Mouse (Mus musculus): ENCODE data around the gene Fbxo34. TPM values are rescaled to one million over a fixed set of nuclear protein-coding genes. Genes with fewer than 3 reads are reported as not detected.
A peak's percentile ranks its signal among the peaks of the same experiment; 100 is the strongest.

Gene Fbxo34
- polyA plus RNA-seq, 1 experiment = 30.8 TPM

GRCm38 (mm10) chr14:47574721-47575120, 124.5 kb downstream of the Fbxo34 start:
- H3K27ac ChIP-seq (ENCODE audit: insufficient read depth, low read length) = no peak overlapping the region
- peaks cover 5% of the 10 kb centered on the region for H3K4me1 ChIP-seq (ENCODE audit: control insufficient read depth, insufficient read depth, low read length)
- WGBS = 66% methylated on average over 11 of the region's 11 CpGs
- TF ChIP-seq CTCF (IDR thresholded peaks at IDR 0.05; ENCODE audit: borderline replicate concordance, insufficient read depth, low read depth, low read length) (no peak), POLR2A (IDR thresholded peaks at IDR 0.05; ENCODE audit: borderline replicate concordance, insufficient read depth, low read length) (no peak)
- H3K27me3 ChIP-seq (ENCODE audit: control insufficient read depth, insufficient read depth, low read length) = no peaks in the 10 kb centered on the region
- H3K4me3 ChIP-seq (replicated peaks; ENCODE audit: insufficient read depth, low read depth, low read length) = no peak overlapping the region
- DNase-seq = no peak

- WGBS = 68% methylated on average over 4 of the region's 4 CpGs
- DNase-seq = no peak
Measured at GRCm38 (mm10) chr14:47576687-47577086, 126.5 kb downstream of the Fbxo34 start.

GRCm38 (mm10) chr14:47578086-47578485, 127.9 kb downstream of the Fbxo34 start:
- Histone ChIP-seq H3K27ac (ENCODE audit: insufficient read depth, low read length) (no peak overlapping the region), H3K4me3 (replicated peaks; ENCODE audit: insufficient read depth, low read depth, low read length) (no peak overlapping the region), H3K27me3 (ENCODE audit: control insufficient read depth, insufficient read depth, low read length) (no peaks in the 10 kb centered on the region), H3K4me1 (ENCODE audit: control insufficient read depth, insufficient read depth, low read length) (peaks cover 5% of the 10 kb centered on the region)
- peak; percentile 60 to 63 for DNase-seq
- WGBS = 6% methylated on average over 2 of the region's 2 CpGs
- no peak for TF ChIP-seq POLR2A (IDR thresholded peaks at IDR 0.05; ENCODE audit: borderline replicate concordance, insufficient read depth, low read length)
- no peak for TF ChIP-seq CTCF (IDR thresholded peaks at IDR 0.05; ENCODE audit: borderline replicate concordance, insufficient read depth, low read depth, low read length)

More at GRCm38 (mm10) chr14:47576687-47577086, 126.5 kb downstream of the Fbxo34 start:
- H3K4me3 ChIP-seq (replicated peaks; ENCODE audit: insufficient read depth, low read depth, low read length) = no peak overlapping the region
- peaks cover 5% of the 10 kb centered on the region for H3K4me1 ChIP-seq (ENCODE audit: control insufficient read depth, insufficient read depth, low read length)
- H3K27ac ChIP-seq (ENCODE audit: insufficient read depth, low read length) = no peak overlapping the region
- H3K27me3 ChIP-seq (ENCODE audit: control insufficient read depth, insufficient read depth, low read length) = no peaks in the 10 kb centered on the region
- TF ChIP-seq POLR2A (IDR thresholded peaks at IDR 0.05; ENCODE audit: borderline replicate concordance, insufficient read depth, low read length) (no peak), CTCF (IDR thresholded peaks at IDR 0.05; ENCODE audit: borderline replicate concordance, insufficient read depth, low read depth, low read length) (no peak)

- 25% methylated on average over 1 of the region's 1 CpGs for WGBS
- TF ChIP-seq POLR2A (IDR thresholded peaks at IDR 0.05; ENCODE audit: borderline replicate concordance, insufficient read depth, low read length) = no peak
- no peak for TF ChIP-seq CTCF (IDR thresholded peaks at IDR 0.05; ENCODE audit: borderline replicate concordance, insufficient read depth, low read depth, low read length)
- H3K4me1 ChIP-seq (ENCODE audit: control insufficient read depth, insufficient read depth, low read length) = peaks cover 5% of the 10 kb centered on the region
- DNase-seq = no peak
- no peak overlapping the region for H3K27ac ChIP-seq (ENCODE audit: insufficient read depth, low read length)
- H3K4me3 ChIP-seq (replicated peaks; ENCODE audit: insufficient read depth, low read depth, low read length) = no peak overlapping the region
- H3K27me3 ChIP-seq (ENCODE audit: control insufficient read depth, insufficient read depth, low read length) = no peaks in the 10 kb centered on the region
Measured at GRCm38 (mm10) chr14:47581280-47581679, 131.1 kb downstream of the Fbxo34 start.

Other genes starting within 250 kb of the Fbxo34 start
- gene Wdhd1, start 173.6 kb upstream of the Fbxo34 start, polyA plus RNA-seq (2012; rRNA removed) = 6.8 and 7.9 TPM in 2 replicates
- 5.9 and 6.1 TPM in 2 replicates for gene Socs4, start 173.5 kb upstream of the Fbxo34 start, polyA plus RNA-seq (2012; rRNA removed)
- 23.0 and 23.4 TPM in 2 replicates for gene Mapk1ip1l, start 152.2 kb upstream of the Fbxo34 start, polyA plus RNA-seq (2012; rRNA removed)
- 3.7 and 4.7 TPM in 2 replicates for gene Lgals3, start 82.7 kb upstream of the Fbxo34 start, polyA plus RNA-seq (2012; rRNA removed)
- gene Dlgap5, start 32.0 kb upstream of the Fbxo34 start, polyA plus RNA-seq (2012; rRNA removed) = 0.22 and 0.31 TPM in 2 replicates
- 16.0 and 16.3 TPM in 2 replicates for gene Atg14, start 120.2 kb downstream of the Fbxo34 start, polyA plus RNA-seq (2012; rRNA removed)
- 60.7 and 62.0 TPM in 2 replicates for gene Ktn1, start 198.0 kb downstream of the Fbxo34 start, polyA plus RNA-seq (2012; rRNA removed)

Measured in cerebellum, adult 2 months (tissue).